Mouse (Mus musculus) stomach, postnatal 0 days (tissue): ENCODE results near the gene Nup54. TPM values are rescaled to one million over a fixed set of nuclear protein-coding genes. Genes with fewer than 3 reads are reported as not detected.

ENCODE experiments used
- ATAC-seq: fragments of 200-750 bp; cut with Nextera tagmentation; 2 replicates; pipeline ENCODE4 v1.8.0; 2017; ENCODE audit not compliant: low FRiP score, low TSS enrichment
- DNase-seq: peaks from one replicate; pipeline ENCODE4 v3.0.0-alpha.2; 2016; ENCODE audit warnings: low spot score
- H3K27ac ChIP-seq: fragments of 300-500 bp; sonication (generic); replicated peaks from 2 replicates; pipeline ENCODE4 v1.5.1; 2014; ENCODE audit warnings: mild to moderate bottlenecking, control low read depth
- H3K27me3 ChIP-seq: fragments of 300-500 bp; sonication (generic); 2 replicates; pipeline ENCODE4 v1.6.1; 2014; ENCODE audit warnings: low read length; ENCODE audit not compliant: control insufficient read depth, insufficient read depth
- H3K36me3 ChIP-seq: fragments of 300-500 bp; sonication (generic); 2 replicates; pipeline ENCODE4 v1.6.1; 2014; ENCODE audit warnings: low read length, mixed read lengths; ENCODE audit not compliant: control insufficient read depth, insufficient read depth
- H3K4me1 ChIP-seq: fragments of 300-500 bp; sonication (generic); replicated peaks from 2 replicates; pipeline ENCODE4 v1.6.1; 2014; ENCODE audit warnings: antibody characterized with exemption; ENCODE audit not compliant: control insufficient read depth, insufficient read depth
- H3K4me2 ChIP-seq: fragments of 300-500 bp; sonication (generic); replicated peaks from 2 replicates; pipeline ENCODE4 v1.6.1; 2014; ENCODE audit warnings: low read depth, mild to moderate bottlenecking, control low read depth, moderate library complexity
- H3K4me3 ChIP-seq: fragments of 300-500 bp; sonication (generic); 2 replicates; pipeline ENCODE4 v1.5.1; 2014; ENCODE audit warnings: low read depth, low read length, control low read depth
- H3K9ac ChIP-seq: fragments of 300-500 bp; sonication (generic); 2 replicates; pipeline ENCODE4 v1.6.1; 2014; ENCODE audit warnings: mild to moderate bottlenecking, low read length, control low read depth, mixed read lengths
- H3K9me3 ChIP-seq: fragments of 300-500 bp; sonication (generic); 2 replicates; pipeline ENCODE4 v1.6.1; 2016; ENCODE audit warnings: low read length; ENCODE audit not compliant: control insufficient read depth
- CTCF ChIP-seq: IDR thresholded peaks from 2 replicates; pipeline ENCODE4 v1.5.1; 2016; ENCODE audit warnings: antibody characterized with exemption, low read depth, mild to moderate bottlenecking, moderate library complexity
- EP300 ChIP-seq: optimal IDR thresholded peaks from 2 replicates; pipeline ENCODE3; 2016; ENCODE audit warnings: antibody characterized with exemption
- WGBS: fragments of 180-500 bp; shearing (Covaris S2); extraction: QIAGEN DNeasy Blood & Tissue Kit; methylation state at CpG from one replicate; pipeline ENCODE4 v1.1.7; 2014; 5-methylcytosine and 5-hydroxymethylcytosine counted together
- polyA plus RNA-seq: library from polyadenylated mRNA; unstranded; fragments of >200 nt; fragmentation: Nextera tagmentation; extraction: Ambion mirVana; gene quantifications from 2 replicates; pipeline ENCODE4 v1.2.1, GENCODE M21; 2015

Gene Nup54
- polyA plus RNA-seq = 20.5 and 21.4 TPM in 2 replicates

DNA sequence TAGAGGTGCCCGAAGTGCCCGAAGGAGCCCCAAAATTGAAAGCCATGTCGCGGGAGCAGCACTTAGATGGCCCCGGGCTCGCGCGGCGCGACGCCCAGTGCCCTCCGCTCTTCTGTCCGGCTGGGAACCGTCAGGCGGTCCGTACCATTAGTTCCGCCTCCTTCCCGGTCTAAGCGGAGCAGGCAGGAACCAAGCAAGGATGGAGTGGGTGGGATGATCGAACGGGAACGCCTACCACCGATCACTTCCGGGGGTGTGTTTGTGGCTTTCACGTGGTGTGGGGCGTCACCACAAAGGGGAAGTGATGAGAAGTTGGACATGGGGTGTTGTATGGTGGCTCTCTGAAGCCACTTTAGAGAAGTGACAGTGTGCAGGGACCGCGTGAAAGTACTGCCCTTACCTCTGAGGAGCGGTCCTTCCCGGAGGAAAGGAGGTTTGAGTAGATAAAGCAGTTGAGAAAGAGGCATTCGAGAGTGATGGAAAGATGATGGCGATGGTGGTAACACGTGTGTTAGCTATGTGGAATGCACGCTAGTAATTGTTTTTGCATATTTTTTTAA lies at the start of gene Nup54:
Gene Nup54, minus strand, starts transcription at position 195 of the 560 bp plus-strand sequence.
- H3K9me3 ChIP-seq = no peaks in the 10 kb centered on the region
- no peaks in the 10 kb centered on the region for H3K27me3 ChIP-seq
- peak within 1 kb of the TSS; percentile 90 for H3K9ac ChIP-seq
- ATAC-seq (peak; percentile 100), DNase-seq (peak; percentile 97)
- peak within 1 kb of the TSS; percentile 88 for H3K27ac ChIP-seq
- TF ChIP-seq CTCF = no peak
- no peak for TF ChIP-seq EP300
- under 1% methylated on average over 34 of the region's 34 CpGs for WGBS
- H3K4me2 ChIP-seq = peak within 1 kb of the TSS; percentile 95
- peak within 1 kb of the TSS; percentile 98 for H3K4me3 ChIP-seq
- no peaks in the 10 kb centered on the region for H3K4me1 ChIP-seq
- no peaks in the 10 kb centered on the region for H3K36me3 ChIP-seq

DNA sequence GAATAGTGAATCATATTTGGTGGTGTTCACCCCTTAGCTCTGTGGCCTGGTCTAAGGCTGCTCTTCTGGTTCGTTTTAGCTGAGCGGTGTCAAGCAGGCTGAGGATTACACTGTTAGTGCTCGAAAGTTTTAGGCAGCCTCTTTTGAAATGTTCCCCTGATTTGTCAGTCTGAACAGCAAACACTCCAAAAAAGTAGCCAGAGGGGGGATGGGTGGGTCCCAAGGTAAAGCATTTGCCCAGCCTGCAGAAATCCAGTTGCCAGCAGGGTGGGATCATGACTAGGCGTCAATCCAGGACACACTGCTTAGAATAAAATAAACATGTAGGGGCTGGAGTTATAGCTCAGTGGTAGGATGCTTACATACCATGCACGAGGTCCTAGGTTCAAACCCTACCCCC lies 37.8 kb upstream of the Nup54 start:
- WGBS = 35% methylated on average over 5 of the region's 5 CpGs
- Histone ChIP-seq H3K9ac (no peak overlapping the region), H3K9me3 (no peaks in the 10 kb centered on the region), H3K4me2 (no peak overlapping the region), H3K4me1 (peaks cover 3% of the 10 kb centered on the region; the same call in 1 of the 2 replicates), H3K36me3 (peaks cover 4% of the 10 kb centered on the region; the same call in 1 of the 2 replicates), H3K4me3 (no peak overlapping the region), H3K27me3 (no peaks in the 10 kb centered on the region), H3K27ac (peak overlapping the region; percentile 24; the same call in 1 of the 2 replicates)
- no peak for DNase-seq
- TF ChIP-seq EP300 = no peak
- 0 out of 2 replicates have a peak, but pooled peaks have one; percentile 2 for TF ChIP-seq CTCF
- ATAC-seq = no peak; the same call in 1 of the 2 replicates

- peak; percentile 58 for ATAC-seq
- Histone ChIP-seq H3K4me3 (no peak overlapping the region), H3K27ac (peak overlapping the region; percentile 24; the same call in 1 of the 2 replicates), H3K36me3 (peaks cover 4% of the 10 kb centered on the region; the same call in 1 of the 2 replicates), H3K27me3 (no peaks in the 10 kb centered on the region), H3K4me2 (no peak overlapping the region), H3K9me3 (no peaks in the 10 kb centered on the region), H3K9ac (no peak overlapping the region), H3K4me1 (peaks cover 3% of the 10 kb centered on the region; the same call in 1 of the 2 replicates)
- no peak for DNase-seq
- 80% methylated on average over 4 of the region's 4 CpGs for WGBS
- no peak for TF ChIP-seq EP300
- no peak for TF ChIP-seq CTCF
Observed at GRCm38 (mm10) chr5:92471531-92471930, 36.5 kb upstream of the Nup54 start.

GRCm38 (mm10) chr5:92469201-92470130 lies 34.4 kb upstream of the Nup54 start:
- DNase-seq (no peak), ATAC-seq (no peak)
- Histone ChIP-seq H3K27ac (peak overlapping the region; percentile 65), H3K27me3 (no peaks in the 10 kb centered on the region), H3K9ac (no peak overlapping the region), H3K36me3 (no peaks in the 10 kb centered on the region), H3K4me2 (no peak overlapping the region), H3K4me3 (no peak overlapping the region), H3K4me1 (peaks cover 3% of the 10 kb centered on the region; the same call in 1 of the 2 replicates), H3K9me3 (no peaks in the 10 kb centered on the region)
- WGBS = 79% methylated on average over 18 of the region's 18 CpGs
- TF ChIP-seq EP300 (peak; percentile 29), CTCF (no peak)

DNA sequence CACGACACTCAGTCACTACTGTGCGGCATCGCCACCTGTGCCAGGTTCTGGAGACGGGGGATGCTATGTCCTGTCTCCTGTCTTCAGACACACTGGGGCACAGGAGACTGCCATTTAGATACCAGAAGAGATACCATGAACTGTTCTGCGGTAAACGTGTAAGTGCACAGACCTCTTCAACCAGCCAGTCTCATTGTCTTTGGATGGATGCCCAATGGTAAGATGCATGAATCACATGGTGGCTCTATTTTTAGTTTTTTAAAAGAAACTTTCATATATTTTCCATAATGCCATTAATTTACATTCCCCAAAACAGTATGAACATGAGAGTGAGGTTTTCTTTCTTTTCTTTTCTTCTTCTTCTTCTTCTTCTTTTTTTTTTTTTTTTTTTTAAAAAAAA lies 33.2 kb upstream of the Nup54 start:
- Histone ChIP-seq H3K4me2 (no peak overlapping the region), H3K4me1 (peaks cover 3% of the 10 kb centered on the region; the same call in 1 of the 2 replicates), H3K9me3 (no peaks in the 10 kb centered on the region), H3K9ac (no peak overlapping the region), H3K36me3 (no peaks in the 10 kb centered on the region), H3K4me3 (no peak overlapping the region), H3K27me3 (no peaks in the 10 kb centered on the region), H3K27ac (no peak overlapping the region)
- TF ChIP-seq EP300 (no peak), CTCF (no peak)
- ATAC-seq = no peak
- WGBS = 75% methylated on average over 6 of the region's 6 CpGs
- no peak for DNase-seq
